Mouse (Mus musculus) spleen, postnatal 36 days (tissue): ENCODE results near the gene Ptgis.

Experiments
- DNase-seq, 2 experiments: peaks; one replicate each; pipeline ENCODE4 v3.0.0; 2022; ENCODE audit warnings: low spot score in 2 of 2, mixed read lengths in 1 of 2

Ptgis gene

GRCm38 (mm10) chr2:167190076-167190399 is 50.4 kb downstream of the Ptgis start, which contains the start of gene Kcnb1:
Kcnb1 (minus strand) TSS chr2:167190155.
- peak; percentile 31 to 33 for DNase-seq

- peak in 1 of 2 experiments; percentile 8 for DNase-seq
Observed at GRCm38 (mm10) chr2:167189291-167190075, 50.9 kb downstream of the Ptgis start.

- DNase-seq, result peak; percentile 52 to 61
Observed at GRCm38 (mm10) chr2:167188315-167189207, 51.8 kb downstream of the Ptgis start.

DNA sequence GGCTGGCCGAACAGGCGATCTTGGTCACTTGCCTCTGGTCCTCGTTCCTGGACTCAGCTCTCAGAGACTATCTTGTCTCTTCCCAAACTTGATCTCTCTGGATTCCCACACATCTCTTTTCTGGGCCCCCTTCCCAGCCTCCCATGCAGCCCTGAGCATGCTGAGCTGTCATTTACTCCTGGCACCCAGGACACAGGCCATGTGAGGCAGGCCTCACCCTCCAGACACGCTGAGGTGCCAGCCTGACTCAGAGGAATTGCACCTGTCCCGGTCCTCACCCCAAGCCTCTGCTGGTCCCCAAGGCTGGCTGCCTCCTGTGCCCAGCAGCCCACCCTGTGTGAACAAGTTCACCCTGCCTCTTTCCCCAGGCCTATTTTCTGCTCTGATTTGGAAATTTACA is 53.3 kb downstream of the Ptgis start:
- no peak for DNase-seq

DNA sequence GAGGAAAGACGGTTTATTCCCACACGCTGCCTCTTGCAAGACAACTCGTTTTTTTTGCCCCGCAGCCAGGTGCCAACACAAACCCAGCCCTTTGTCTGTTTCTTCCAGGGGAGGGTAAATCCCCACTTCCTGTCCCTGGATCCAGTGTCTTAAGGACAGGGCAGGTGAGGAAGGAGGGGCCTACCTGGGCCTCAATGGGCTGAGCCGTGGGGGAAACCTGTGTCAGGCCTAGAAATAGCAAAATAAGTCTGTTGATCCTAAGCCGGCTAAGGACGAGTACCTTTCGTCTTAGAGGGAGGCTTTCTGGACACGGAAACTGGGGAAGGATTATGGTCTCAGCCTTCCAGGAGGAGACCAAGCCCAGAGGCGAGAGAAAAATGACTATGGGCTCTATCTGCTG is 53.9 kb downstream of the Ptgis start:
- no peak for DNase-seq

GRCm38 (mm10) chr2:167186003-167186402 is 54.4 kb downstream of the Ptgis start:
- no peak for DNase-seq

- no peak for DNase-seq
Observed at GRCm38 (mm10) chr2:167185432-167185831, 55.0 kb downstream of the Ptgis start.

DNA sequence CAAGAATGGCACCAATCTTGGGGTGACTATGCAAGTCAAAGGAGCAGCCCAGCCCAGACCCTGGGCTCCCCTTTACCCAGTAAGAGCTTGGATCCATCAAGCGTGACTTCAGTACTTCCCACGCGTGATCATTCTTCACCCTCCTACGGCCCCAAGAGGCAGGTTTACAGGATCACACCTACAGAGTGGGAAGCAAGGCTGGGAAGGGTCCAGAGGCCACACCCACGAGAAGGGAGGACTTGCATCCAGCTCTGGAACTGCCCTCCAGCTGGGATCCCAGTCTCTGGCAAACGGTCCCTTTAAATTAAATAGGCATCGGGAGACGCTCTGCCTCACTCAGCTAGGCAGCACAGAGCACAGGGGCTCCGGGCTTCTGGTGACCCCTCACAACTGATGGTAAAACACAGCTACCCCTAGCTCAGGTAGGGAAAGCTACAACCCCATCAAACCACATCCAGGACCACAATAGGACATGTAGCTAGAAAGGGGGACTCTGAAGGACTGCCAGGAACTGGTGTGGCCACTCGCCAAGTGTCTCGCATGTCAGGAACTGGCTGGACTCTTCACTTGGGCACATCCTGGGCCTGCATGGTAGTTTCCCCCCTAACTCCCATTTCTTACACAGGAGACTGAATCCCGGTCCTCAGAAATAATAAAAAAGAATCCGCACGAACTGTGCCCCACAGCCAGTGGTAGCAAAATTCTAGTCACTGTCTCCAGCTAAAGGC is 58.6 kb downstream of the Ptgis start:
- no peak for DNase-seq

- no peak for DNase-seq
Observed at GRCm38 (mm10) chr2:167181096-167181495, 59.3 kb downstream of the Ptgis start.

DNA sequence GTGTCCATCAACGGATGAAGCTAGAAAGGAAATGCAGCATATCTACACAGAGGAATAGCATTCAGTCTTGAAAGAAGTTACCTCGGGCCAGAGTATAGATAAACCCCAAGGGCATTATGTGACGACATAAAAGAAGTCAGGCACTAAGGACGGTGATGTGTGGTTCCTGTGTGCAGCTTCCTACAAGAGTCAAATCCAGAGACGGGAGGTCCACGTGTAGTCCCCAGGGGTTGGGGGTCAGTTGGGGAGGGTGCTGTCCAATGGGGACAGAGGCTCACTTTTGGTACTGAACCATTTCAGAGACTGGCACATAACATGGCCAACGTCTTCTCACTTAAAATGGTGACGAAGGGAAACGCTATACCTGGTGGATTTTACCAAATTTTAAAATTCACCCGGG is 61.1 kb downstream of the Ptgis start:
- peak in 1 of 2 experiments; percentile 6 for DNase-seq

GRCm38 (mm10) chr2:167177231-167177641 is 63.2 kb downstream of the Ptgis start:
- DNase-seq, result no peak

GRCm38 (mm10) chr2:167175284-167175683 is 65.1 kb downstream of the Ptgis start:
- no peak for DNase-seq

- no peak for DNase-seq
Observed at GRCm38 (mm10) chr2:167173051-167173875, 67.1 kb downstream of the Ptgis start.

GRCm38 (mm10) chr2:167167515-167168212 is 72.7 kb downstream of the Ptgis start:
- no peak for DNase-seq

GRCm38 (mm10) chr2:167163600-167163999 is 76.8 kb downstream of the Ptgis start:
- no peak for DNase-seq

GRCm38 (mm10) chr2:167163134-167163533 is 77.3 kb downstream of the Ptgis start:
- no peak for DNase-seq

GRCm38 (mm10) chr2:167162516-167163021 is 77.8 kb downstream of the Ptgis start:
- DNase-seq, result no peak

DNA sequence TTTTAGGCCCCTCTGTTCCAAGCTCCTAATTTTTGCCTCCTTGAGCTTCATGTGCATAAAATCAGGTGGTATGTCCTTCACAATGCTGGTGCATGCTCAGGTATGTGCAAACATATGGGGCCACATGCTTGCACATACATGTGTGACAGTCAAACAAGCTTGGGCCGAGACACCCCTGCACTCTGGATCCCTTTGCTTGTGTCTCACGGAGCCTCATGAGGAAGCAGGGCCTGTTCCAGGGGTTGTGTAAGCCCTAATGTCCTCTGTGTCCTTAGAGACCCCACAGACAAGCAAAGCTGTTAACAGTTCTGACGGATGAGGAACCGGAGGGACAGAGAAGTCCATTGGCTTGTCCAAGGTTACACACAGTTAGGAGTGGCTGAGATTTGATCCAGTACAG is 80.7 kb downstream of the Ptgis start:
- no peak for DNase-seq

DNA sequence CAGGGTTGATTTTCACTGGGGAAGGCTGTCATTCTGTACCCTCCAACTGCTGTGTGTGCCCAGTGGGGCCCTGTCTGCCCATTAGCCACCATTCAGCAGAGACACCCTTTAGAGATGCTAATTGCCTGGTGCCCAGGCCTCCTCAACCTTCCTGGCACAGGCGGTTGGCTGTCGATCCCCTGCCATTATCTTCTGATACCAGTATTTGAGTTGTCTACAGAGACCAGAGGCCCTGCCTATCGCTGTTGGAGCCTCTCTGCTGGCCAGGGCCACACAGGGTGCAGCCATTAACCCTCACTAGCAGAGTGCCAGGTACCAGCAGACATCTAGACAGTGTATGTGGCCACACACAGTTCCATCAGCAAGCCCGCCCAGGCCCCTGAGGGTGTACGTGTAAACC is 81.6 kb downstream of the Ptgis start:
- DNase-seq, result no peak

- no peak for DNase-seq
Observed at GRCm38 (mm10) chr2:167156118-167156715, 84.2 kb downstream of the Ptgis start.
